Mouse (Mus musculus): ENCODE measurements at regions not wholly inside any gene's neighbourhood (a gene's known extent, or its start where the extent isn't known, plus 50 kb on each side); places are given as distances from the start of the nearest gene placed in this dataset.

DNA sequence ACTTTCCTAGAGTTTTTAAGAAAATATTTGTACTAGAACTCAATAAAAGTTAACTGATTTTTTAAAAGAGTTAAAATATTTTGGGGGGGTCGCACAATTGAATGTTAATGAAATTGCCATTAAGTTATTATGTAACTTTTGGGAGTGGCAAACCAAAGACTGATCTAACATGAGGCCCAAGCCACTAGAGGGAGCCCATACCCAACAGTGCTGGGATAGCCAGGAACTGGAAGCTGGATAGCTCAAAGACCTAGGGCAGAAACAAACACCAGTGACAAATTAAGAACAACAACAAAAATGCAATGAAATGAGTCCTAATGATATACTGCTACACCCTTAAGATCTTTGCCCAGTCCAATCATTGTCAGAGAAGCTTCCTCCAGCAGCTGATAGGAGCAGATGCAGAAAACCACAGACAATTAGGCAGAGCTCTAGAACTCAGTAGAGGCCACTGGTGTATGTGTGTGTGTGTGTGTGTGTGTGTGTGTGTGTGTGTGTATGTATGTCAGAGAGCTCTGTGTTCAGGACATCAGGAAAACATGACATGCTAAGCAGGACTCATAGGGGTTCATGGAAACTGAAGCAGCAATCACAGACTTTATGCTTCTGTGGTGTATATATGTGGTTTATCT is 1052.6 kb upstream of the Adgrl4 start:
- TF ChIP-seq CTCF (IDR thresholded peaks at IDR 0.05 in 2 of 3, conservative IDR thresholded peaks at IDR 0.05 in 1 of 3; ENCODE audit: control insufficient read depth in 1 of 3, insufficient read depth in 1 of 3, low read depth in 2 of 3, low read length in 3 of 3, poor library complexity in 1 of 3, severe bottlenecking in 1 of 3) (peak; percentile 20 to 56 (median 55); a peak in 5 of 6 replicates), POLR2A (IDR thresholded peaks at IDR 0.05; ENCODE audit: control insufficient read depth in 1 of 2, insufficient read depth in 1 of 2, low read depth in 1 of 2, low read length in 2 of 2, poor library complexity in 1 of 2) (no peak), E2F4 (IDR thresholded peaks at IDR 0.05; ENCODE audit: borderline replicate concordance, low read depth, low read length) (no peak), ZMIZ1 (IDR thresholded peaks at IDR 0.05; ENCODE audit: low read depth, low read length) (no peak), ZKSCAN1 (IDR thresholded peaks at IDR 0.05; ENCODE audit: low read depth, low read length) (no peak), USF1 (IDR thresholded peaks at IDR 0.05; ENCODE audit: low read depth, low read length) (no peak)

All from MEL (cell line).